Comparison of ENCODE assay signal across 8 mouse cellular contexts in the genomic region with DNA sequence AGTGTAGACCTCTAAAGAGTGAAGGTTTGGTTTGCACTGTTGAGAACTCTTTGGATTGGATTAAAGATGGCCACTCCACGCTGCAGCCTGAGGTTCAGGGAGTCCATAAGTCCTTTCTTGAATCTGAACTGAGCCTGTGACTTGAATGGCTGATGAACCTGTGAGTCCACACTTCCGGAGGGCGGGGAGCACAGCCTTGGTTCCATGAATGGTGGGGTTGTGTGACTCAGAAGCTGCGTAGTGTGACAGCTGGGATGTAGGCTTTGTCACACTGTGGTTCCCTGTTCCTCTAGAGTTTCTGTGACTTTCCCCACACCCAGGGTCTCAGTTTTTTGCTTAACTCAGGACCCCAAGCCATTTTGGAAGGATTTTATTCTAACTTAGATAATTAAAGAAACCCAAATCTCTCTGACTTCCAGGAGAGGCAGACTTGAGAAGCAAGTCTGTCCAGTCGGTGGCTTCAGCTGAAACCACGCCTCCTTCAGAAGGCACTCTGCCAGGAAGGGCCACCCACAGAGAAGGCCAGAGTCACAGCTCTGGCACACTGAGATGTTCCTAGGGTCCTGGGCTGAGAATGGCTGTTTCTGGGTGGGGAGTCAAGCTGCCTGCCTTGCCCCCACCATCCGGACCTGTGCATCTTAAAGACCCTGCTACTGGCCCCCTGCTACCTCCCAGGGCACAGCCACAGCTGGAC. TPM values are rescaled to one million over a fixed set of nuclear protein-coding genes. Genes with fewer than 3 reads are reported as not detected.
A peak's percentile ranks its signal among the peaks of the same experiment; 100 is the strongest.
DNase-seq lines count a peak whose midpoint lies in the region.

No protein-coding gene starts in this region.

- peak; percentile 68 for DNase-seq in cerebellum, adult 9-10 months
- DNase-seq in cerebellum, adult 11 months: no peak
- DNase-seq in ovary, postnatal 36 days (ENCODE audit: low spot score): peak; percentile 41
- no peak for DNase-seq in ovary, postnatal 10 days (ENCODE audit: low spot score)
- peak; percentile 62 to 68 for DNase-seq in kidney, postnatal 4 days
- peak; percentile 36 for DNase-seq in telencephalon, adult 2 months (ENCODE audit: low read depth, low spot score)
- DNase-seq in thymus, postnatal 4 days: no peak
- no peak for DNase-seq in gastrocnemius, postnatal 25 days

RNA-seq across cellular contexts. Expression of a gene that starts 13.8 kb away (rescaled TPM):
- total RNA-seq in gastrocnemius, postnatal 25 days (2021): under 1 TPM; 0.28 to 0.38 TPM

RNA-seq across cellular contexts. Expression of a gene that starts 33.2 kb away (rescaled TPM):
- not detected for total RNA-seq in gastrocnemius, postnatal 25 days (2021)

Comparison
In these comparisons a context has a peak if more than half of its experiments do, and no peak if none do; other contexts are left out.
1. DNase-seq: peak in cerebellum, adult 9-10 months (single experiment), ovary, postnatal 36 days (single experiment), kidney, postnatal 4 days (2 of 2) and telencephalon, adult 2 months (single experiment); none in cerebellum, adult 11 months (single experiment), ovary, postnatal 10 days (single experiment), thymus, postnatal 4 days (single experiment) and gastrocnemius, postnatal 25 days (single experiment).